Mouse (Mus musculus): Measurements from ENCODE around the gene Inf2. TPM values are rescaled to one million over a fixed set of nuclear protein-coding genes. Genes with fewer than 3 reads are reported as not detected.
A peak's percentile ranks its signal among the peaks of the same experiment; 100 is the strongest.

The Inf2 gene
- total RNA-seq (2012; rRNA removed) (23.2 and 26.1 TPM in 2 replicates), polyA plus RNA-seq (2012; ENCODE audit: insufficient read depth in 1 of 2, insufficient read length in 2 of 2, low read depth in 1 of 2, low replicate concordance in 2 of 2, missing spikeins in 1 of 2) (100 to 1,000 TPM in 1 of 2 experiments, 10 to 100 TPM in 1; 55.7 to 122 TPM)

- Histone ChIP-seq H3K27ac (ENCODE audit: control insufficient read depth, low read depth, low read length) (peak within 1 kb of the TSS; percentile 52), H3K4me1 (ENCODE audit: control insufficient read depth in 1 of 2, insufficient read depth in 2 of 2, low read length in 2 of 2) (peaks cover 10 to 28% of the 10 kb centered on the region in 2 experiments; a peak in 3 of 4 replicates), H3K79me2 (ENCODE audit: control insufficient read depth, insufficient read depth, low read length, poor library complexity) (peaks cover 33% of the 10 kb centered on the region), H3K36me3 (ENCODE audit: control insufficient read depth in 1 of 2, insufficient read depth in 2 of 2, low read length in 2 of 2) (peaks cover 0 to 9% of the 10 kb centered on the region in 2 experiments; a peak in 2 of 4 replicates), H3K9ac (ENCODE audit: control insufficient read depth, low read depth, low read length, poor library complexity, severe bottlenecking) (peak within 1 kb of the TSS; percentile 79), H3K4me3 (ENCODE audit: control insufficient read depth in 1 of 2, insufficient read depth in 1 of 2, low read depth in 2 of 2, low read length in 2 of 2) (peak within 1 kb of the TSS; percentile 61 to 77), H3K27me3 (ENCODE audit: control insufficient read depth in 1 of 2, insufficient read depth in 2 of 2, low read length in 2 of 2) (no peaks in the 10 kb centered on the region), H3K9me3 (replicated peaks; ENCODE audit: insufficient read depth, low read length) (no peaks in the 10 kb centered on the region)
- DNase-seq (ENCODE audit: low read depth, low spot score): peak; percentile 97
- peak; percentile 69; the same call in 1 of the 2 replicates for TF ChIP-seq GATA1 (IDR thresholded peaks at IDR 0.05; ENCODE audit: low read depth, low read length)
- no peak for TF ChIP-seq MYB (IDR thresholded peaks at IDR 0.05; ENCODE audit: low read depth, low read length)
- TF ChIP-seq BHLHE40 (IDR thresholded peaks at IDR 0.05; ENCODE audit: borderline replicate concordance, low read depth, low read length): peak; percentile 88
- no peak; the same call in 1 of the 2 replicates for TF ChIP-seq UBTF (IDR thresholded peaks at IDR 0.05; ENCODE audit: borderline replicate concordance, insufficient read depth, low read depth, low read length)
- no peak for TF ChIP-seq CHD1 (IDR thresholded peaks at IDR 0.05; ENCODE audit: low read depth, low read length)
- TF ChIP-seq ZMIZ1 (IDR thresholded peaks at IDR 0.05; ENCODE audit: low read depth, low read length): peak; percentile 96
- TF ChIP-seq POLR2AphosphoS2 (IDR thresholded peaks at IDR 0.05; ENCODE audit: low read length): peak; percentile 95; the same call in 1 of the 2 replicates
- TF ChIP-seq POLR2A (IDR thresholded peaks at IDR 0.05; ENCODE audit: control insufficient read depth in 1 of 2, insufficient read depth in 1 of 2, low read depth in 1 of 2, low read length in 2 of 2, poor library complexity in 1 of 2): peak in 1 of 2 experiments; percentile 97; a peak in 2 of 4 replicates
- no peak for TF ChIP-seq NRF1 (IDR thresholded peaks at IDR 0.05; ENCODE audit: insufficient read depth, low read depth, low read length, poor library complexity, severe bottlenecking)
- peak; percentile 66; the same call in 1 of the 2 replicates for TF ChIP-seq TCF12 (IDR thresholded peaks at IDR 0.05; ENCODE audit: low read depth, low read length)
- TF ChIP-seq TBP (IDR thresholded peaks at IDR 0.05; ENCODE audit: low read depth, low read length): peak; percentile 47; the same call in 1 of the 2 replicates
- TF ChIP-seq CTCF (IDR thresholded peaks at IDR 0.05 in 2 of 3, conservative IDR thresholded peaks at IDR 0.05 in 1 of 3; ENCODE audit: control insufficient read depth in 1 of 3, insufficient read depth in 1 of 3, low read depth in 2 of 3, low read length in 3 of 3, poor library complexity in 1 of 3, severe bottlenecking in 1 of 3): no peak
- TF ChIP-seq ETS1 (IDR thresholded peaks at IDR 0.05; ENCODE audit: low read depth, low read length): peak; percentile 37; the same call in 1 of the 2 replicates
- TF ChIP-seq ELF1 (IDR thresholded peaks at IDR 0.05; ENCODE audit: low read depth, low read length): peak; percentile 28
- no peak for TF ChIP-seq MEF2A (IDR thresholded peaks at IDR 0.05; ENCODE audit: extremely low read depth, insufficient replicate concordance, low read depth, low read length, poor library complexity, severe bottlenecking)
- peak; percentile 23; the same call in 1 of the 2 replicates for TF ChIP-seq SMC3 (IDR thresholded peaks at IDR 0.05; ENCODE audit: low read depth, low read length)
- TF ChIP-seq HCFC1 (IDR thresholded peaks at IDR 0.05; ENCODE audit: low read depth, low read length): peak; percentile 67
- TF ChIP-seq NELFE (IDR thresholded peaks at IDR 0.05; ENCODE audit: low read depth, low read length): peak; percentile 98
- TF ChIP-seq GABPA (IDR thresholded peaks at IDR 0.05; ENCODE audit: low read depth, low read length): no peak
- peak in 1 of 2 experiments; percentile 66; a peak in 1 of 4 replicates for TF ChIP-seq USF2 (IDR thresholded peaks at IDR 0.05; ENCODE audit: borderline replicate concordance in 1 of 2, insufficient read depth in 1 of 2, low read depth in 1 of 2, low read length in 2 of 2)
- TF ChIP-seq MXI1 (IDR thresholded peaks at IDR 0.05; ENCODE audit: low read depth, low read length): peak; percentile 97
- TF ChIP-seq SIN3A (IDR thresholded peaks at IDR 0.05; ENCODE audit: low read length): peak; percentile 96
- TF ChIP-seq MYC (IDR thresholded peaks at IDR 0.05; ENCODE audit: low read depth, low read length): peak; percentile 93
- peak; percentile 98 for TF ChIP-seq MAZ (IDR thresholded peaks at IDR 0.05; ENCODE audit: low read depth, low read length)
- TF ChIP-seq TAL1 (IDR thresholded peaks at IDR 0.05; ENCODE audit: low read length): no peak
- TF ChIP-seq MAX (IDR thresholded peaks at IDR 0.05; ENCODE audit: low read length): peak; percentile 86
- TF ChIP-seq E2F4 (IDR thresholded peaks at IDR 0.05; ENCODE audit: borderline replicate concordance, low read depth, low read length): peak; percentile 48; the same call in 1 of the 2 replicates
- peak; percentile 95 for TF ChIP-seq USF1 (IDR thresholded peaks at IDR 0.05; ENCODE audit: low read depth, low read length)
These were observed at the start of gene Inf2 for GRCm38 (mm10) chr12:112588426-112589256. TSS of gene Inf2 (plus strand) at chr12:112588784.

All from MEL (cell line).